Mouse (Mus musculus) thymus, adult 2 months (tissue): ENCODE measurements around the gene Hnrnpdl.

Source experiments
- CTCF ChIP-seq: fragments of 200-500 bp; IDR thresholded peaks from 2 replicates; pipeline ENCODE4 v1.5.1; 2012; ENCODE audit warnings: mild to moderate bottlenecking, control low read depth, low read length, moderate library complexity, borderline replicate concordance; ENCODE audit not compliant: control insufficient read depth, poor library complexity, insufficient read depth; ENCODE audit errors: extremely low read depth
- POLR2A ChIP-seq: fragments of 200-500 bp; IDR thresholded peaks from 2 replicates; pipeline ENCODE4 v1.6.1; 2012; ENCODE audit warnings: mild to moderate bottlenecking, low read length, control low read depth, moderate library complexity; ENCODE audit not compliant: control insufficient read depth, poor library complexity, insufficient read depth; ENCODE audit errors: extremely low read depth

- peak; percentile 14; the same call in 1 of the 2 replicates for TF ChIP-seq CTCF
- no peak for TF ChIP-seq POLR2A
These were observed 1.3 kb downstream of the Hnrnpdl start for GRCm38 (mm10) chr5:100037965-100038713.
